Mouse (Mus musculus) ES-E14 (cell line): ENCODE measurements at regions not wholly inside any gene's neighbourhood (a gene's known extent, or its start where the extent isn't known, plus 50 kb on each side); places are given as distances from the start of the nearest gene placed in this dataset.

Experiments
- CHD2 ChIP-seq: IDR thresholded peaks from 2 replicates; pipeline ENCODE4 v1.6.1; 2014; ENCODE audit warnings: mild to moderate bottlenecking, low read depth, low read length, inconsistent platforms
- HCFC1 ChIP-seq: IDR thresholded peaks from 2 replicates; pipeline ENCODE4 v1.6.1; 2012; ENCODE audit warnings: low read length, inconsistent platforms, borderline replicate concordance; ENCODE audit not compliant: insufficient read depth
- ZNF384 ChIP-seq: IDR thresholded peaks from 2 replicates; pipeline ENCODE4 v1.6.1; 2012; ENCODE audit warnings: low read depth, low read length, inconsistent platforms

DNA sequence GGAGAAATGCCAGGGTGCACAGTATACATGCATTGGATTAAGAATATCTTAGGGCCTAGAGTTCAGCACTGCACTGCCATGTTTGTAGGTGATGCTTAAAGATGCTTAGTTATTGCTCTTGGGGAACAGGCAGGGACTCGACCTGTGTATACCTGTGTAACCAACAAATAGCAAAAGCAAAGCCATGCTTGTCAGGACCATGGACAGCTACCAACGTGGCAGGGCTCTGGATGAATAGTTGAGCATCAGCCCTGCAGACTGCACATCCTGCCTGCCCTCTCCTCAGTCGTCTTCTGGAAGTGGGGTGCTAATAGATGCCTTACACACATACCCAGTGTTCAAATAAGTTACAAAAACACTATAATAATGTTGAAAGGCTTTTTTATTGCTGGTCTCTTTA, 122.2 kb upstream of the Wdr11 start:
- no peak for TF ChIP-seq CHD2
- no peak for TF ChIP-seq HCFC1
- TF ChIP-seq ZNF384 = no peak
